Mouse (Mus musculus) naive thymus-derived CD4-positive, alpha-beta T cell, adult 2 months (primary cell): ENCODE measurements at regions not wholly inside any gene's neighbourhood (a gene's known extent, or its start where the extent isn't known, plus 50 kb on each side); places are given as distances from the start of the nearest gene placed in this dataset.
"Not testable (repeated sequence)": the region's sequence is repeated elsewhere in the genome, so short reads cannot be mapped to it uniquely, and the experiment has no call there.

ENCODE experiments used
- DNase-seq: peaks from one replicate; pipeline ENCODE4 v3.0.0-alpha.2; 2011; ENCODE audit warnings: low read depth

DNA sequence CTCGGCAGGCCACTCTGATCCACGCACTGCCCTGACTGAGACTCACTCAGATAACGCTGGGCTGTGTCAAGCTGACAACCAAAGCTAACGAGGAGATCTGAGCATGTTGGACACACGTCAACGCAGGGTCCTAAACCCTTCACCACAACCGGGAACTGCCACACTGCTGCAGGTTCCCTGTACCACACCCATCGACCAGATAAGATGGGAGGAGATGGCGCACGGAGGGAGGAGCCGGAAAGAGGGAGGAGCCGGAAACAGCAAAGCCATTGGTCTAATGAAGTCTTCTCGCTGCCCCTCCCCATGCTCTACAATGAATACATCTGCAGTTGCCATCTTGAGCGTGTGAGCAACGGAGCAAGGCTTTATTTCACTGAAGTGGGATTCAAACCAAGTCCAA, 182.9 kb upstream of the Rpl38 start:
- DNase-seq: no peak

DNA sequence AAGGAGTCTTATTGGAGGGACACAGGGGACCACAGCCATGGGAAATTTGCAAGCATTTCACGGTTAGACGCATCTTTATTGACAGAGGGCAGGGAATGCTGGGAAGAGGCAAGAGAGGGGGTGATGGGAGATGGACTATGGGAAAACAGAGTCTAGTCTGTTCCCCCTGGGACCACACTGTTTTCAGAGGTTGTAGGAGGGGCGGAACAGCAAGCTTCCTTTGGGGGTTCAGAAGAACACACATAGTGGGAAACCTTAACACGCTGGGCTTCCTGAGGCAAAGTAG, 183.7 kb upstream of the Rpl38 start:
- no peak for DNase-seq

DNA sequence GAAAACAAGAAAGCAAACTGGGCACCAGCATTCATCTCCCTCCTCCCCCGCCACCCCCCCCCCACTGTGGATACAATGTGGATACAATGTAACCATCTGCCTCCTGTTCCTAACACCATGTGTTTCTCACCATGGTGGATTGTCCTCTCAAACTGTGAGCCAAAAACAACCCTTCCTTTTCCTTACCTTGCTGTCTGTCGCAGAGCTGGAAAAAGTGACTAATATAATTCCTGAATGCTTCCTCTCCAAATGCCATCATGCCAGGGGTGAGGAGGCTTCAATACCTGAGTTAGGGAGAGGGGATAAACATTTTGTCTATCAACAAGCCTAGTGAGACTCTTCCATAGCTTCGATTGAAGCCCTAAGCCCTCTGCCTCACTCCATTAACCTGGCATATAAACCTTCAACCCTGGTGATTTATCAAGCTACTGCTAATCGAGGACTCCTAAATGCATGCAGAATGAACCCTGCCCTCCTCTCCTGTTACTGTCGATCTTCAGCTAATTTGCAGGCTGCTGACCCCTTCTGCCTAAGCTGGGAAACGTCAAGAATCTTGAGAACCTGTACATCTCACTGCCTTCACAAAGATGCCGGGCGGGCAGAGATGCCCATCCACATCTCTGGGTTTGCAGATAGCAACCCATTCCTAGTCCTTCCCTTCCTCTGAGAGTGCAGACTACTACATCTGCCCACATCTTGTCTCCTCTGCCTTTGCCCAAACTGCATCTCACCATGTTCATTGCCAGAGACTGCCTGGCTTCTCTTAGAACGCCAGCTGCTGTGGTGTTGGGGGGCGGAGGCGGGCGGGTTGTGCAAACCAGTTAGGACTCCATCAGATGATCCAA, 184.3 kb upstream of the Rpl38 start:
- DNase-seq: no peak

DNA sequence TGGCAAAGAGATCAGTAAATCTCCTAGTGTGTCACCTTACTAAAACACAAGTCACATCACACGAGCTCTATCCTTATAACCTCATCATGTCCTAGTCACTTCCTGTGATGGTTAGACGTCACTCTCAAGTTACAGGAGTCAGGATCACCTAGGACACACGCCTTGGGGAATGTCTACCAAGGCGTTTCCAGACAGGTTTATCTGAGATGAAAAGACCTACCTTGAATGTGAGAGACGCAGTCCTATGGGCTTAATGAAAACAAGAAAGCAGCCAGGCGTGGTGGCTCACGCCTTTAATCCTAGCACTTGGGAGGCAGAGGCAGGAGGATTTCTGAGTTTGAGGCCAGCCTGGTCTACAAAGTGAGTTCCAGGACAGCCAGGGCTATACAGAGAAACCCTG, 185.0 kb upstream of the Rpl38 start:
- not testable (repeated sequence) for DNase-seq

DNA sequence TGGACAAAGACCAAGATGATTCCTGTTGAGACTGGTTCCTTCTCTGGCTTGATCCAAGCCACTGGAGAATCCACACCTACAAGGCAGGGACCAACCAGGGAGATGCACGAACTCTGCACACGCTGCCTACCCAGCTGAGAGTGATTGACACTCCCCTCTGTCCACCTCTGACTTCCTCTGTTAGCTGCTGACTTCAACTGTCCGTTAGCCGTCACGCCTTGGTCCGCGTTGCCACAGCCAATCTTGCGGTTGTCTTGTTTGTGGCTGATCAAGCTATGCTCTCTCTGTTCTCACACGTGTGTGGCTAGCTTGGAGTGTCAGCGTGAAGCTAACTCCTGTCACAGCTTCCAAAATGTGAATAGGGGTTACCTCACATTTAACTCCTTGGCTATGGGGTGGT, 186.3 kb upstream of the Rpl38 start:
- no peak for DNase-seq

DNA sequence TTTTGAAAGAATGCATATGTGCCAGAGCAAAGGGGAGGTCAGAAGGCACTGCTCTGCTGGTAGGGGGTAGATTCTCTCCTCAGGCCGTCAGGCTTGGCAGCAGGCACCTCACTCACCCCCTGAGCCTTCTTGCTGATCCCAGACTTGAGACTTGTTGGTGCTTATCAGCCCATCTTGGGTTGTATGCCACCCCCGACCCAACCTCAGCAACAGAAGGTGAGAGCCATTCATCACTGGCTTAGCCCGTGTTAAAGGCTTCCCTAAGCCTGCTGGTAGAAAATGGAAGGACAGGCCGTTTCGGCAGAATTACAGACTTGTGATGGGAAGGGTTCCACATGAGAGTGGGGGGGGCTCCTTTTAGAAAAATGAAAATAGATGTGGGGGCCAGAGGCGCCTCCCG, 187.3 kb upstream of the Rpl38 start:
- DNase-seq: no peak

DNA sequence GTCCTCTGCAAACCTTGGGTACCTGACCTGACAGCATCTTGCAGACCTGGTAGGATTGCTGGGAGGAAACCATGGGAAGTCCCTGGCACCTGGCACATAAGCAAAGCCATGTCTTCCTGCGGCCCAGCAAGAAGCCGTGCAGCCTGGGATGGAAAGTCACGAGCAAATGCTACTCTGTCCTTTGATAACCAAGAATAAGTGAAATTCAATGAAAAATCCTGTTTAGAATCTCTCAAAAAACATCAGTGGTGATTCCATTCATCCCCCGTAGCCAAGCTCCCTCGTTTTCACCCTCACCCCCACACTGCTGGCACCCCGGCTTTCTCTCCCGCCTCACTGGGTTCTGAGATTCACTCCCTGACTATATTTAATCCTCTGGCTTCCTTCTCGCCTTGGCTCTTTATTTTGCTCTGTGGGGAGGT, 188.2 kb upstream of the Rpl38 start:
- no peak for DNase-seq

DNA sequence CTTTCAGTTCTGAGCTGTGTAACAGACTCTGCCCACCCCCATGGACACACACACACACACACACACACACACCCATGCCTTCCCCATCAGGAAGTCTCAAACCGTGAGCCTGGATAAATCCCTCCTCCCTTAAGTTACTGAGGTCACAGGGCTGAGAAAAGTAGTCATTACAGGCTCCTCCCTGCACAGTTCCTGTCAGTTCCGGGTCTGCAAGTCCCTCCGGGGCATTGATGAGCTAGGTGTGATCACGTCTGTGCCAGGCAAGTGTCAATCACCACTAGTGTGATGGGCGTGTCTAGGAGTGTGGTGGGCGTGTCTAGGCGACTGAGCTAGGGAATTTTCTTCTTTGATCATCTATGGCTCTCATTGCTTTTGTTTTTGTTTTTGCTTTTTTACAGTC, 189.6 kb upstream of the Rpl38 start:
- DNase-seq: peak; percentile 3

DNA sequence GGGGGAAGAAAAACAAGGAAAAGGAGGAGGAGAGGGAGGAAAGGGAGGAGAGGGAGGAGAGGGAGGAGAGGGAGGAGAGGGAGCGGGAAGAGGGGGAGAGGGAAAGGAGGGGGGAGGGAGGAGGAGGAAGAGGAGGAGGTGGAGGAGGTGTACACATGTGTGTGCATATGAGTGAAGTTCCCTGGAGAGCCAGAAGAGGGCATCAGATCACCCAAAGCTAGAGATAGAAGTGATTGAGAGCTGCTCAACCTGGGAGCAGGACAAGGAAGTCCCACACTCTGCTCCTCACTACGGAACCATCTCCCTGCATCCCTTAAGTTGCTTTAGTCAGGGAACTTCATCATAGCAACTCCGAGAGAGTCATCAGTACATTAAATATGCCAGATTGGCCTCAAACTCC, 191.0 kb upstream of the Rpl38 start:
- DNase-seq: peak; percentile 9

DNA sequence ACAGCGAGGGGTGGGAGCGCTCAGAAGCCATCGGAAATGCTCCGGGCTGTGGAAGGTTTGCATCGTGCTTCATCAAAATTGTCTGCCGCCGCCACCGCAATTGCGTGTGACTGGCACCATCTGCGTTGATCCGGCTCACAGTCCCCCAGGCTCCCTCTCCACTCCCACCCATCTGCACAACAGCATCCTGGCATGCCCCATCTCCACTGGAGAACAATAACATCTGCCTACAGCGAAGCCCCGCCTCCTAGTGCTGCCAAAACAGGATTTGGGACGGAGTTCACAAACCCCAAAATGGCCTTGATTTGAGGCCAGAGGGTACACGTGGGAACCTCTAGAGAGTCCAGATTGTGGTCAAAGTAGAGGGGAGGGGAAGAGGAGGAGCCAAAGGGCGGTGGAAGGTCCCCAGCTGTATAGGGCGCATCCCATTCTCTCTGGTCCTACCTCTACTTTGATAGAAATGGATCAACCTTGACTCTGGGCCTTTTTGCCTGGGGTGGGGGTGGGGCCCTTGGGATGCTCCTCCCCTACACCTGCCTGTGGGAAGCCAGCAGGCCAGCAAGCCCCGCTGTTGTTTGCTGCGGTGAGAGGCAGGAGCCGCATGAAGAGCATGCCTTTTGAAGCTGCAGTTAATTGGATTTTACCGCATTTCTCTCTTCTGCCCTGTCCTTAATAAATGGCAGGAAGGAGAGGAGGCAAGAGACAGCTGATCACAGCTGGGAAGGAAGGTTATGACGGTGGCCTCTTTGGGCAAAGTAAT, 195.6 kb upstream of the Rpl38 start:
- DNase-seq: no peak

DNA sequence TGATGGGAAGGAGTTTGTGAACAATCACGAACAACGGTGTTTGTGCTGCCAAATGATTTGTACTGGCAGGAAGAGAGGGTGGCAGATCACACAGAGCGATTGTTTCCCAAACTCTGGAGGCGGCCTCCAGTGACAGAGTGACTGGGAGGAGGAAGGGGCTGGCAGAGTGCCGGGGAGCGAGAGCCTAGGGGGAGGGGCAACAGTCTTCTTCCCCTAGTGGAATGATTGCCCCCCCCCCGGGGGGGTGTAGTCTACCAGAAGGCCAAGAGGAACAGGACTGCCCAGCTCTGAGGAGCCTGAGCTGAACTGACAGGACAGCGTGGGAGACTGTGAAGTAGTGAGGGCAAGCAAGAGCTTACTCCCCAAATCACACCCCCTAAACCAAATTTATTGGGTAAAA, 199.9 kb upstream of the Rpl38 start:
- DNase-seq: no peak

DNA sequence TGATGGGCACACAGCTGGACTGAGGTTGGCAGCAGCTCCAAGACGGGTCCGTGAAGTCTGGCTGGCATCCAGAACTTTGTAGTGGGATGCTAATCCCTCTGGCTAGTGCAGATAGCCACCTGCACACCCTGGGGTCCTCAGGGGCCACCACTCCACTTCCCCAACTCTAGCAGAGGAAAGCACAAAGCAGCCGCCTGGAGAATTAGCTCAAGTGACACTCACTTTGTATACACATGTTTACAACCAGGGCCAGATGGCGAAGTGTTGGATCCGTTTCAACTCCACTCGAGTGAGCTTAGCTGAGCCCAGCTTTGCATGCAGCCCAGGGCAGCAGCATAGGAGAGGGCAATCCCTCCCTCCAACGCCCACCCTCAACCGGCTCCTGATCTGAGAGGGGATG, 200.5 kb upstream of the Rpl38 start:
- no peak for DNase-seq

DNA sequence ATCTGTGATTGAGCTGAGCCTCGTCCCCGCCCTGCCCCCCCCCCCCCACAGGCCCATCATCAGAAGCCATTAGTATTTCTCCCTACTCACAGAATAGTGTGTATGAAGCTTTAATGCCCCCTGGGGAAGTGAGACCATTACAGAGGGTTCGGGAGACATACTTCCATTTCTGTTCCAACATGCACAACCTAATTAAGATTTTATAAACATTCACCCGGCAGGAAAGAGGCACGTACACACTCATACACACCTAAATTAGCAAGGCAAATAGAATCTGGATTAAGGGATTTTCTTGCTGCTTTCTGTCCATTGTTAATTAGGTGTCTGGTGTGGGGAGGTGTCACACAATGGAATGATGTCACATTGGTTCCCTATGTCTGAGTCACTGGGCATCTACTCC, 202.8 kb upstream of the Rpl38 start:
- no peak for DNase-seq

DNA sequence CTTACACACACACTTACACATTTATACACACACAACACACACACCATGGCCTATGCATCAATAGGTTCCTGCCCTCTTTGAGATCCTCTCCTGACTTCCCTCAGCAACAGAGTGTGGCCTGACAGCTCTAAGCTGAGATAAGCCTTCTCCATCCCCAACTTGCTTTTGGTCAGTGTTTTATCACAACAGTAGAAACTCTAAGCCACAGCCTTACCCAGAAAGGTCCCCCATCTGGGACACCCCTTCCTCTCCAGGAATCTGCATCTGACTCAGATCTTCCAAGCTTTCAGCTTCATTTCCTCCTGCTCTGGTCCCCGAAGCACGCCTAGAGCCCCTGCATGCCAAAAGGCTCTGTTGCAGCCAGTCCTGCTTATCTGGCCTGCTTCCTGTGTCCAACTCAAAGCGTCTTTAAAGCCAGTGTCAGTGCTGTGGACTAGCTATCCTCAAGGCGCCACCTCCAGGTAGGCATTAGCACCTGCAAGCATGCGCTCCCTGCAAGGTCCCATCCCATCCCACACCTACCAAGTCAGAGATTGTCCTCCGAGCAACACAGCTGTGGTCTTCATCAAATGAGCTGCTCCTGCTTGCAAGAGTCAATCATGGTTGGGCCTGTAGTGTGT, 205.5 kb upstream of the Rpl38 start:
- DNase-seq: peak; percentile 6

DNA sequence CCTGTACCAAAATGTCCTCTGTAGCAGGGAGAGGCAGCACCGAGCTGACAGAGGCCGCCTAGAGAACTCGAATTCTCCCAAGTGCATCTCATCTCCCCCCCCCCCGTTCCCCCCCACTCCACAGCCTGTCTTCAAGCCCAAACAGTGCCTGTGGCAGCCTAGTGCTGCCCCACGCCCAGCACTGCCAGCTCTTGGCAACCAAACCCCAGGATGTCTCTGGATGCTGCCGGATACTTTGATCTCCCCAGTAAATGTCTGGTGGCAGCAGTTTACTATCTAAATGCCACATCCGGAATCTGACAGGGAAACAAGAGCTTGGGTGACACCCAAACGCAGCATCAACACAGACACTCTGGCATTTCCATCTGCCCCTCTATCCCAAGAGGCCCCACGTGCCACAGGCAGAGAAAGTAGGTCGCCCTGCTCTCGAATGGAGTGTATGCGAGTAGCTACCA, 213.4 kb upstream of the Rpl38 start:
- DNase-seq: no peak

DNA sequence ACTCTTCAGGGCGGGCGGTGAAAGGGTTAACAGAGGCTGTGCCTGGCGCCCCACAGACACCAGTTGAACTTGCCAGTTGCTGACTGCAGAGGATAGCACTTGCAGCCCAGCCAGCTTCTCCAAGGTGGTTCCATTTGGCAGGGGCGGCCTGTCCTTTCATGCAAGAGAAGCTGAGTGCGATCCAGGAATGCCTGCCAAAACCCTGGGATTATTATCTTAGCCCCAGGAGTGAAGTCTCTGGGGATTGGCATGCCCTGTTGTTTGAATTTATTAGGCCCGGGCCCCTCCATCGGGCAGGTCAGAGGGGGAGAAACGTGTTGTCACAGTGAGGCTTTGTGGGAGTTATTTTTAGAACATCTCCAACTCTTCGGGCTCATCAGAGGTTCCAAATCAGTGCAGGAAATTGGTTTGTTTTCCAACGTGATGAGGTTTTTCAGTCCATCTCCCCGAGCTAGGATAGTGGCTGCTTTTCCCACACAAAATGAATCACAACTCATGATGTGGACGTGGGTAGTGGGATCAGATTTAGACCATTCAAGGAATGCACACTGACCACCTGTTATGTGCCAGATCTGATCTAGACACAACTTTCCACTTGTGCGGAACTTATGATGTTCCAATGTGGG, 219.4 kb upstream of the Rpl38 start:
- no peak for DNase-seq

DNA sequence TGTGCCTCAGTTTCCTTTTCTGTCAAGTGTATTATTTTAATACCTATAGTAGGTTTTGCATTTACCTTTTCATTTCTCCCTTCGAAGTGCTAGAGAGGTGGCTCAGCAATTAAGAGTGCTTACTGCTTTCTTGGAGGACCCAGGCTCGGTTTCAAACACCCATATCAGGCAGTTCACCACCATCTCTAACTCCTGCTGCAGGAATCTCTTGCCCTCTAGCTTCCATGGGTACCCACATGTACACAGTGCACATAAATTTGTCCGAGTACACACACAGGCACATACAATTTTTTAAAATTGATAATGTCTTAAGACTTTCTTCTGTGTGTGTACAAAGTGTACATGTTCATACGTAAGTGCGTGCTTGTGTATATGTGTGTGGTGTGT, 220.9 kb upstream of the Rpl38 start:
- DNase-seq: no peak

DNA sequence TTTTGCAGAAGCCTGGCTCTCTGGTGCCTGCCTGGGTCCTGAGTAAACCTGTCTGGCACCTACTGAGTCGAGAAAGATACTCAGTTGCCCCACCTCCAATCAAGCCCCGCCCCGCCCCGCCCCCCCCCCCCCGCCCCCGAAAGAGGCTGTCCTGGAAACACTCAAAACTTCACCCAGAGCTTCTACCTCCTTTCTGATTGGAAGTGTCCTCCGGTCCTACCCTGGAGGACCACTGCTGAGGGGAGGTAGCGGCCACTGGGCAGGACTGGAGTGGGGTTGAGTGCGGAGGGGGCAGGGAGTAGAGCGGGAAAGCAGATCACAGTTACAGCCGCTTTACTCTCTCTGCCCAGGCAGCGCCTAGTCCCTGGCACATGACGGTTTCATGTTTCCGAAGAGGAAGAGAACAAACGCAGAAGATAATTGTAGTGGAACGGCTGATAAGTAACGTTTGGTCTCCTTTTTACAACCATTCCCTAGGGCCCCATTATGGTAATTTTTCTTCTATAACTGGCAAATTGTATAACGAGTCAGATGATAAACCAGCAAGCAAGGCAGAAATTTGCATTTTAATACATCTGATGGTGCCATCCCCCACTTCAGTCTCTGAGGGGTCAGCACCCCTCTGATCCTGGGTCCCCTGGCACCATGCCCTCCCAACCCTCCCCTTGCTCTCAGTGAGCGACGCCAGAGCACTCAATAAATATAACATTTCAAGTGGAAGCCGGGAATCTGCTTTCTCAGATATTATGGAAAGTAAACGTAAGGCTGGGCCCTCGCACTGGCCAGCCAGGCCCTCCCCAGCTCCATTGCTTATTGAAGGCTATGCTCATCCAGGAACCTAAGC, 221.5 kb upstream of the Rpl38 start:
- DNase-seq: peak; percentile 16

DNA sequence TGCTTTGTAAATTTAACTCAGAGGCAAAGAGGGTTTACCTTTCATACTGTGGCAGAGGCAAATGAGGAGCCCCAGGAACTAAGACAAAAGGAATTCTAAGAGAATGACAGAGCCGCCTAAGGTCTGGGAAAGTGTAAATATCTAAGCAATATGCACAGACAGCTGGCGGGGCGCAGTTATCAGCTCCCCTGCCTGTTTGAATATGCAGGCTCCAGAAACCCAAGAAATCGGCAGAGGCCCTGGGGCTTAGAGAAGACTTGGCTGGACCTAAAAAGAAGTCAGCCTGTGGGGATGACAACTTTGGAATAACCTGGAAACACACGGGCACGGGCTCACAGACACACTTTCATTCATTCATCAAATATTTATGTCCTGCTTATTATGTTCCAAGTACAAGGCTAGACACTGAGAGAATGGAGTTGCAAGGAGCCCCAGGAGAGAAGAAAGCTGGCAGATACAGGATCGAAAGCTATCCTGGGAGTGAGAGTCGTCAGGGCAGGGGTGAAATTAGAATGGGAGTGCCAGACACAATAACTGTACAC, 222.2 kb upstream of the Rpl38 start:
- no peak for DNase-seq

DNA sequence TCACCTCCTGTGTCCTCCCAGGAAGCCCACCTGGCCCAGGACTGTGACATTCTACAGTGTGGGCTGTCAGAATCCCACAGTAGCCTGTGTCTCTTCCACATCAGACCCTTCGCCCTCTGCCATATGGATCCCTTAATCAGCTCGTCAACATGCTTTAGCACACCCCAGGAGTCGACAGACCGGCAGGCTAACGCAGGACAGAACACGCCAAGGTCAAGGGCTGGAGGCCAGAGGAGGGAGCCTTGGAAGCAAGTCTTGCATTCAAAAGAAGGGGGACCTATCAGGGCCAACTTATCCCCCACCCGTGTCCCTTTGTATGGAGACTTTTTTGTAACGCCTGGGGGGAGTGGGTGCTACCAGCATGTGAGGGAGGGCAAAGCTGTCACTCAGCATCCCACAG, 224.1 kb upstream of the Rpl38 start:
- no peak for DNase-seq

DNA sequence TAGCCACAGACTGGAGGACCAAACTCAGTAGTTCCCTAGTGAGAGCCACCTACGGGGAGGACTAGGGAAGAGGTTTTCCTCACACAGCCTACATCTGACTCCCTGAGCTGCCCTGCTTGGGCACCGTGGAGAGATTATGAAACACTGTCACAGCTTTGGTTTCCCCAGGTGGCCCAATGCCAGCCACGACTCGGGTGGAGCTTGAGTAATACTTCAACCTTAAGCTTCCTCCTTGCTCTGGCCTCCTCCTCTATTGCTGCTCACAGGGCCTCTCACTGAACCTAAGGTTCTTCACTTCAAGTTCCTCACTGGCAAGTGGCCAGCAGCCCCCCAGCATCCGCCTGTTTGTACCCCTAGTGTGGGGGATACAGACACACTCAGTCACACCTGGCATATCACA, 224.9 kb upstream of the Rpl38 start:
- no peak for DNase-seq

DNA sequence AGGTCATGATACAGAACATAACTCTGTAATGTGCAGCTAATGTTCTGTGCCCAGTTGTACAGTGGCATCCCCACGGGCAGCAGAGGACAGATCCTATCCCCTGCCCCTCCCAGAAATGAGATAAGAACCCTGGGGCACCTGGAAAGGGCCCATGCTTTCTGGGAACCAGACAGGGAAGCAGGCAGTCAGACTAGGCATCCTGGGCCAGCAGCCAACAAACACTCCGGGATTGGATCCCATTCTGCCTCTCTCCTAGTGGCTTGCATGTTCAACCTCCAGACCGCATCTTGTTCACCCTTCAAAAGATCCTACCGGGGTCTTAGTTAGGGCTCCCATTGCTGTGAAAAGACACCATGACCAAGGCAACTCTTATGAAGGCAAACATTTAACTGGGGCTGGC, 229.0 kb upstream of the Rpl38 start:
- DNase-seq: no peak
